Mouse (Mus musculus): ENCODE measurements at regions not wholly inside any gene's neighbourhood (a gene's known extent, or its start where the extent isn't known, plus 50 kb on each side); places are given as distances from the start of the nearest gene placed in this dataset.

- DNase-seq (ENCODE audit: low spot score): no peak
Observed at GRCm38 (mm10) chr2:173843671-173844070, 106.4 kb downstream of the Vapb start.

- no peak for DNase-seq (ENCODE audit: low spot score)
Observed at GRCm38 (mm10) chr2:173844524-173844923, 107.2 kb downstream of the Vapb start.

- DNase-seq (ENCODE audit: low spot score): peak; percentile 5
Observed at GRCm38 (mm10) chr2:173845155-173846029, 108.1 kb downstream of the Vapb start.

GRCm38 (mm10) chr2:173851054-173851453, 113.7 kb downstream of the Vapb start:
- DNase-seq (ENCODE audit: low spot score): no peak

- DNase-seq (ENCODE audit: low spot score): no peak
Observed at GRCm38 (mm10) chr2:173854172-173854723, 116.9 kb downstream of the Vapb start.

- DNase-seq (ENCODE audit: low spot score): no peak
Observed at GRCm38 (mm10) chr2:173854846-173855245, 117.5 kb downstream of the Vapb start.

- no peak for DNase-seq (ENCODE audit: low spot score)
Observed at GRCm38 (mm10) chr2:173855296-173855695, 118.0 kb downstream of the Vapb start.

- DNase-seq (ENCODE audit: low spot score): no peak
Observed at GRCm38 (mm10) chr2:173857006-173857405, 119.7 kb downstream of the Vapb start.

GRCm38 (mm10) chr2:173873048-173873447, 135.7 kb downstream of the Vapb start:
- DNase-seq (ENCODE audit: low spot score): no peak

Data from heart, adult 8-10 months (tissue).